Mouse (Mus musculus) heart, adult 11 months (tissue): ENCODE measurements around the gene Psip1.
"Not testable (repeated sequence)": the region's sequence is repeated elsewhere in the genome, so short reads cannot be mapped to it uniquely, and the experiment has no call there.

ENCODE experiments used
- DNase-seq: peaks from one replicate; pipeline ENCODE4 v3.0.0; 2022

Psip1 gene

GRCm38 (mm10) chr4:83486117-83486901, at the start of gene Psip1:
TSS of gene Psip1 (minus strand) at chr4:83486459.
- DNase-seq, result peak; percentile 98

GRCm38 (mm10) chr4:83534024-83534423, 47.8 kb upstream of the Psip1 start:
- no peak for DNase-seq

DNA sequence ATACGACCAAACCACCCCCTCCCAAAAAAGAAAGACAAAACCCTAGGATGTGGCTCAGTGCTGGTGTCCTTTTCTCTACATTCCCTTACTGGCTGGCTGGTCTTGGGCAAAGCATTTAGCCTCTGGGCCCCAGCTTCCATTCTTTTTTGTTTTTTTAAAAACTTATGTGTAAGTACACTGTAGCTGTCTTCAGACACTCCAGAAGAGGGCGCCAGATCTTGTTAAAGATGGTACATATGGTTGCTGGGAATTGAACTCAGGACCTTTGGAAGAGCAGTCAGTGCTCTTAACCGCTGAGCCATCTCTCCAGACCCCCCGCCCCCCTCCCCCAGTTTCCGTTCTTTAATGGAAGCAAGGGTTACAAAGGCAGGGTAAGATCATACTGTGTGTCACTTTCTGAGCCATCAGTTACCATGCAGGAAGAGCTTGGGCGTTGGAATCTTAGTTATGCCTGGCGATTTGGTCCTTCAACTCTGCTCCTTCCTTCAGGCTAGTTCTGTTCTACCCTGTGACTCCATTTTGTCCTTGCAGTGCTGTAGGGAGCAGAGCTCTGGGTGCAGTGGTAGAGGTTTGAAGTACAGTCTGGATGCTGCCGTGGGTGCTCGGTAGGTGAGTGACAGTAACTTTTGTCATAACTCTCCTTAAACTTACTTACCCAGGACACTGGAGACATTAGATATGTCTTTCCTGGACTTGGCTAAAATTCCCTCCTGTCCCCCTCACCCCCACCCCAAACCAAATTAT, 47.1 kb upstream of the Psip1 start:
- no peak for DNase-seq

DNA sequence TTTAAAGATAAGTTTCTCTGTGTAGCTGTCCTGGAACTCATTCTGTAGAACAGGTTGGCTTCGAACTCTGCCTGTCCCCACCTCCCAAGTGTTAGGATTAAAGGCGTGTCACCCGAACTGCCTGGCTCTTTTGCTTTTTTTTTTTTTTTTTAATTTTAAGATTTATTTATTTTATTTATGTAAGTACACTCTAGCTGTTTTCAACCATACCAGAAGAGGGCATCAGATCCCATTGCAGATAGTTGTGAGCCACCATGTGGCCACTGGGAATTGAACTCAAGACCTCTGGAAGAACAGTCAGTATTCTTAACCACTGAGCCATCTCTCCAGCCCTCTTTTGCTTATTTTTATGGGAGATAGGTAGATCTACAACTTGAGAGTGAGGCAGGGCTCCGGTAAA, 43.8 kb upstream of the Psip1 start:
- DNase-seq, result not testable (repeated sequence)

DNA sequence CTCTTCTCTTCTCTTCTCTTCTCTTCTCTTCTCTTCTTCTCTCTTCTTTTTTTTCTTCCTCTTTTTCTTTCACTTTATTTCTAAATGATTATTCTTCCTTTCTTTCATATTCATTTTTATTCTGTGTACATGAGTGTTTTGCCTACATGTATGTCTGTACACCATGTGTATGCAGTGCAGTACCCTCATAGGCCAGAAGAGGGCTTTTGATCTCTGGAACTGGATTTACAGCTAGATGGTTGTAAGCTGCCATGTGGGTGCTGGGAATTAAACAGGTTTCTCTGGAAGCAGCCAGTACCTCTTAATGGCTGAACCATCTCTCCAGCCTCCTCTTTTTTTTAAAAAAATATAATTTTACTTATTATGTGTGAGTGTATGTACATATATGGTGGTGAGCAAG, 41.7 kb upstream of the Psip1 start:
- peak; percentile 61 for DNase-seq

- DNase-seq, result no peak
Measured at GRCm38 (mm10) chr4:83526988-83527334, 40.7 kb upstream of the Psip1 start.

- DNase-seq, result peak; percentile 74
Measured at GRCm38 (mm10) chr4:83526270-83526987, 40.2 kb upstream of the Psip1 start.

DNA sequence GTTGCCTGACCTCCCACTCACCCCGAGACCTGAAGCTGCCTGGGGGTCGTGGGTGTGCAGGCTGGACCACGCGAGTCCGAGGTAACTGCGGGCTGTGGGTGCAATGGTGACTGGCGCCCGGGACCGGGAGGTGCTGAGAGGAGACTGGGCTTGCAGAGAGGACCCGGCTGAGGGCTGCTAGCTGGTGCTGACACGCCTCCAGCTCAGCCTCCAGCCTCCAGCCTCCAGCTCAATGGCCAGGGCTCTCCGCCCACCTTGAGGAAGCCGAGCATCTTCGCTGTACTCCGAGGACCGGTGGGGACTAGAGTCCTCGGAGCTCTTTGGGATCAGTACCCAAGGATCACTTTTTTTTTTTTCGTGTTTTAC, 39.4 kb upstream of the Psip1 start:
- no peak for DNase-seq

GRCm38 (mm10) chr4:83524843-83525689, 38.8 kb upstream of the Psip1 start, which contains the start of gene Ccdc171:
TSS of gene Ccdc171 (plus strand) at chr4:83525545.
- peak; percentile 100 for DNase-seq

- no peak for DNase-seq
Measured at GRCm38 (mm10) chr4:83524456-83524842, 38.2 kb upstream of the Psip1 start.

DNA sequence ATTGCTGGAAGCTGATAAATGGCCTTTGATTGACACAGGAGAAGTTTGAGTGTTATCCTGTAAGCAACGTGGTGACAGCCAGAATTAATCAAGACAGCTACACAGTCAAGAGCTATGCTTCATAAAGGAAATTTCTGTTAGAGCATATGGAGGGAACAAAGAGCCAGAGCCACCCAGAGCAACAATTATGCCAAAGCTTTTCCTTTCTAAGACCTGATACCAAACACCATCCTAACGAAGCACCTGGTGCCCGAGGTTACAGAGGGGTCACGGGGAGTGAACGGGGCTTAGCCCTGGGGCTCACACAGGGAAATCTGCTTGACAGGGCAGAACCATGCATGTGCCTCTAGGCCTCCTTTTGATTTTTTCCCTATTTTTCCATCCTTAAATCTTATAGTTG, 35.8 kb upstream of the Psip1 start:
- DNase-seq, result peak; percentile 56

DNA sequence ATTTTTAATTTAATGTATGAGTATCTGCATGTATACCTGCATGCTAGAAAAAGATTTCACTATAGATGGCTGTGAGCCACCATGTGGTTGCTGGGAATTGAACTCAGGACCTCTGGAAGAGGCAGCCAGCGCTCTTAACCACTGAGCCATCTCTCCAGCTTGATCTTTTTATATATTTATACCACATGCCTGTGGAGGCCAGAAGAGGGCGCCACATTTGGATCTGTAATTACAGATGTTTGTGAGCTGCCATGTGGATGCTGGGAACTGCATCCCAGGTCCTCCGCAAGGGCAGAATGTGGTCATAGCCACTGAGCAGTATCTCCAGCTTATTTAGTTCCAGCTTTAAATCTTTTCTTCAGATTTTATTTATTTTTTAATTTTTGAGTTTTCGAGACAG, 34.0 kb upstream of the Psip1 start:
- no peak for DNase-seq

DNA sequence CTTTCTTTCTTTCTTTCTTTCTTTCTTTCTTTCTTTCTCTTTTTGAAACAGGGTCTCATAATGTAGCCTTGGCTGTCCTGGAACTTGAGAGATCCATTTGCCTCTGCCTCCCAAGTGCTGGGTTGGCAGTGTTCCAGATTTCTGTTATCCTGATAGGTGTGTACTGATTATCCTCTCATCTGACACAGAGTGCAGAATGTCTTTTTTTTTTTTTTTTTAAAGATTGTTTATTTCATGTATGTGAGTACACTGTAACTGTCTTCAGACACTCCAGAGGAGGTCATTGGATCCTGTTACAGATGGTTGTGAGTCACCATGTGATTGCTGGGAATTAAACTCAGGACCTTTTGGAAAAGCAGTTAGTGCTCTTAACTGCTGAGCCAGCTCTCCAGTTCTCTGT, 33.5 kb upstream of the Psip1 start:
- DNase-seq, result no peak

DNA sequence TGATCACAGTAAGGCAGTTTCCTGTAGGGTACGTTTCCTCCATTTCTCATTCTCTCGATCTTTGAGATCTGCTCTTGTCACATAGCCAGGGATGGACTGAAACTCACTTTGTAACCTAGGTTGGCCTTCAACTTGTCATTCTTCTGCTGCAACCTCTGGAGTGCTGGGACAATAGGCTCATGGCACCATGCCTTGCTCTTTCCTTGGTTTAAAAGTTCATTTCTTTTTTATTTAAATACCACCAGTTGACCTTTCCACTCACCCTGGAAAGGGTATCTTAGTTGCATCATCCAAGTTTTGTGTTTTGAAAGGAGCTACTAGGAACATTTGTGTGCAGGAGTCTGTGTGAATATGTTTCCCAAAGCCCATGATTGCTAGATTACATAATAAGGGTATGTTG, 32.9 kb upstream of the Psip1 start:
- DNase-seq, result peak; percentile 65

DNA sequence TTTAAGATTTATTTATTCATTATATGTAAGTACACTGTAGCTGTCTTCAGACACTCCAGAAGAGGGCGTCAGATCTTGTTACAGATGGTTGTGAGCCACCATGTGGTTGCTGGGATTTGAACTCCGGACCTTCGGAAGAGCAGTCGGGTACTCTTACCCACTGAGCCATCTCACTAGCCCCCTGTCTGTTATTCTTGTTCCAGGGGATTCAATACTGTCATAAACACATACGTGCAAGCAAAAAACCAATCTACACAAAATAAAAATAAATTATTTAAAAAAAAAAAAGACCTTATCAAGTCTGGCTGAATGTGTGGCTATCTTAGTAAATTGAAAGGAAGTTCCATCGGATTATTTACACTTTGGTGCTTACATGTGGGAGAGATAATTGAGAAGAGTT, 29.9 kb upstream of the Psip1 start:
- not testable (repeated sequence) for DNase-seq

DNA sequence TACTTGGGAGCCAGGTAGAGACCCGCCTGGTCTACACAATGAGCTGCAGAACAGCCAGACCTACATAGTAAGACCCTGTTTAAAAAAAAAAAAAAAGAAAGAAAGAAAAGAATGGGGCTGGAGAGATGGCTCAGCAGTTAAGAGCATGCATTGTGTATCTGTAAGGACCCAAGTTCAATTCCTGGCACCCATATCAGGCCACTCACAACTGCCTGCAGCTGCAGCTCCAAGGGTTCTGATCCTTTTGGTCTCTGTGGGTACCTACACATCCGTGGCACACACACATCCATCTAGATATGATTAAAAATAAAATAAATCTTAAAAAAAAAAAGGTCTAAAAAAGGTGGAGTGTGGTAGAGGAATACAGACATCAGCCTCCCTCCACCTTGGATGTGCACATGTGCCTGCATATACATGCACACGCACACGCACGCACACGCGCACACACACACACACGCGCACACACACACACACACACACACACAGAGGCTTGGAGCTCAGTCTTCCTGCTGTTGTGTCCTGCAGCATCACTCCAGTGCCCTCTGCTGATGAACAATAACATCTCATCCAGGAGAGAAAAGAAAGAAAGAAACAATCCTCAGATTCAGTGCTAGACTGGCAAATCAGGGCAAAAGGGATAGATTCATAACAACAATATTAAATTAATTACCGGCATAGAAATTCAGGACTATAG, 28.9 kb upstream of the Psip1 start:
- peak; percentile 74 for DNase-seq

- peak; percentile 61 for DNase-seq
Measured at GRCm38 (mm10) chr4:83514183-83514582, 27.9 kb upstream of the Psip1 start.

- peak; percentile 81 for DNase-seq
Measured at GRCm38 (mm10) chr4:83512644-83513043, 26.4 kb upstream of the Psip1 start.

GRCm38 (mm10) chr4:83512217-83512616, 26.0 kb upstream of the Psip1 start:
- DNase-seq, result peak; percentile 41

- DNase-seq, result peak; percentile 72
Measured at GRCm38 (mm10) chr4:83511083-83511482, 24.8 kb upstream of the Psip1 start.

GRCm38 (mm10) chr4:83509600-83509999, 23.3 kb upstream of the Psip1 start:
- DNase-seq, result no peak

DNA sequence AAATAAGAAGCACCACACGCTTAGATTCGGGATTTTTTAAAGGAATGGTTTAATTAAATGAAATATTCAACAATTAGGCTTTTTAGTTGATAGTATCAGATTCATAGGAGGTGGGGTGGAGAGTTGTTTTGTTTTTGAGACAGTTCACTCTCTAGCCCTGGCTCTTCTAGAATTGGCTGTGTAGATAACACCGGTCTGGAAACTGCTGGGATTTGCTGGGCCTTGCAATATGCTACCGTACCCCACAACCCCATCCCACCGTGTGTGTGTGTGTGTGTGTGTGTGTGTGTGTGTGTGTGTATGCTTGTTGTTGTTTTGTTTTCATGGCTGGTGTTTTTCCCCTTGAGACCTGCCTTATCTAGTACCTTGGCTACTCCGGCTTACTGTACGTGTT, 14.8 kb upstream of the Psip1 start:
- no peak for DNase-seq
